Mouse (Mus musculus) hindbrain, embryonic 15.5 days (tissue): ENCODE results near the gene Smyd3. TPM values are rescaled to one million over a fixed set of nuclear protein-coding genes. Genes with fewer than 3 reads are reported as not detected.
A peak's percentile ranks its signal among the peaks of the same experiment; 100 is the strongest.

Experiments used
- ATAC-seq: fragments of 200-750 bp; cut with Nextera tagmentation; 2 replicates; pipeline ENCODE4 v1.8.0; 2017; ENCODE audit warnings: low read depth, moderate number of reproducible peaks, moderate TSS enrichment; ENCODE audit not compliant: low FRiP score
- H3K27ac ChIP-seq: fragments of 300-500 bp; sonication (generic); replicated peaks from 2 replicates; pipeline ENCODE4 v1.5.1; 2015; ENCODE audit warnings: mild to moderate bottlenecking, inconsistent platforms
- H3K27me3 ChIP-seq: fragments of 300-500 bp; sonication (generic); 2 replicates; pipeline ENCODE4 v1.6.1; 2015; ENCODE audit warnings: control low read depth, inconsistent platforms
- H3K36me3 ChIP-seq: fragments of 300-500 bp; sonication (generic); 2 replicates; pipeline ENCODE4 v1.6.1; 2015; ENCODE audit warnings: control low read depth, inconsistent platforms
- H3K4me1 ChIP-seq: fragments of 300-500 bp; sonication (generic); replicated peaks from 2 replicates; pipeline ENCODE4 v1.6.1; 2015; ENCODE audit warnings: control low read depth, inconsistent platforms
- H3K4me2 ChIP-seq: fragments of 300-500 bp; sonication (generic); 2 replicates; pipeline ENCODE4 v1.6.1; 2015; ENCODE audit warnings: moderate library complexity, mild to moderate bottlenecking, inconsistent platforms
- H3K4me3 ChIP-seq: fragments of 300-500 bp; sonication (generic); 2 replicates; pipeline ENCODE4 v1.5.1; 2015; ENCODE audit warnings: mild to moderate bottlenecking, inconsistent platforms
- H3K9ac ChIP-seq: fragments of 300-500 bp; sonication (generic); 2 replicates; pipeline ENCODE4 v1.6.1; 2015; ENCODE audit warnings: inconsistent platforms
- H3K9me3 ChIP-seq: fragments of 300-500 bp; sonication (generic); 2 replicates; pipeline ENCODE4 v1.6.1; 2016; ENCODE audit warnings: control low read depth, inconsistent platforms
- WGBS: fragments of 180-500 bp; shearing (Covaris S2); methylation state at CpG from one replicate; pipeline ENCODE4 v1.1.7; 2015; 5-methylcytosine and 5-hydroxymethylcytosine counted together
- polyA plus RNA-seq: library from polyadenylated mRNA; unstranded; fragments of >200 nt; fragmentation: Nextera tagmentation; extraction: Ambion mirVana; gene quantifications from 2 replicates; pipeline ENCODE4 v1.2.1, GENCODE M21; 2015

Gene Smyd3
- polyA plus RNA-seq = 25.5 and 26.0 TPM in 2 replicates

DNA sequence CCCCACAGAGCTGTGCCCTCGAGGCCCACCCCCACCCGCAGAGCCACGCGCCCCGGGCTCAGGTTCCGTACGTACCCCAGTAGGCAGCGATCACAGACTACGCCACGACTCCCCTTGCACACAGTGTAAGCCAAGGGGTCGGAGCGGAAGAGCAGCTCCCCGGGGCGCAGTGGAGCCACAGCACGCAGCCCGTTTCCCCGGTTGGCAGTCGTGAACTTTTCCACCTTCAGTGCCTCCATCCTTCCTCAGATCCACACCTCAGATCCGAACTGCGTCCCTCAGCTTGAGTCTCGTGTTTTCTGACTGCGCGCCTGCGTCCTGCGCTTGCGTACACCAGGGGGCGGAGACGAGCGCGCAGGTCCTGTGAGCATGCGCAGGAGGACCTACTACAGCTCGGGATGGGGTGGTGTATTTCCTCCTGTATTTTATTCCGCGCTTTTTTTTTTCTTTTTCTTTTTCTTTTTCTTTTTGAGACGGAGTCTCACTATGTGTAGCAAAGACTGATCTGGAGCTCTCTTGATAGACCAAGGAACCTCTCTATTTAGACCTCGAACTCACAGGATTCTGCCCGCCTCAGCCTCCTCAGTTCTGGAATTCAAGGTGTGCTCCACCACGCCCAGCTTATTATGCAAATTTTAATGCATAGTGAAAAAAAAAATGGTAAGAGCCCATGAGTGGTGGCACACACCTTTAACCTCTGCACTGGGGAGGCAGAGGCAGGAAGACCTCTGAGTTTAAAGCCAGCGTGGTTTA is at the start of gene Smyd3:
Smyd3 (minus strand) TSS at position 329 of the 753 bp plus-strand sequence.
- peak; percentile 86 for ATAC-seq
- no peaks in the 10 kb centered on the region for H3K27me3 ChIP-seq
- H3K9me3 ChIP-seq = no peaks in the 10 kb centered on the region
- no peaks in the 10 kb centered on the region for H3K36me3 ChIP-seq
- H3K9ac ChIP-seq = peak within 1 kb of the TSS; percentile 62
- H3K4me1 ChIP-seq = peaks cover 12% of the 10 kb centered on the region
- peak within 1 kb of the TSS; percentile 97 for H3K4me2 ChIP-seq
- H3K27ac ChIP-seq = 0 out of 2 replicates have a peak within 1 kb of the TSS, but pooled peaks have one; percentile 36
- H3K4me3 ChIP-seq = peak within 1 kb of the TSS; percentile 91
- 6% methylated on average over 39 of the region's 39 CpGs for WGBS

DNA sequence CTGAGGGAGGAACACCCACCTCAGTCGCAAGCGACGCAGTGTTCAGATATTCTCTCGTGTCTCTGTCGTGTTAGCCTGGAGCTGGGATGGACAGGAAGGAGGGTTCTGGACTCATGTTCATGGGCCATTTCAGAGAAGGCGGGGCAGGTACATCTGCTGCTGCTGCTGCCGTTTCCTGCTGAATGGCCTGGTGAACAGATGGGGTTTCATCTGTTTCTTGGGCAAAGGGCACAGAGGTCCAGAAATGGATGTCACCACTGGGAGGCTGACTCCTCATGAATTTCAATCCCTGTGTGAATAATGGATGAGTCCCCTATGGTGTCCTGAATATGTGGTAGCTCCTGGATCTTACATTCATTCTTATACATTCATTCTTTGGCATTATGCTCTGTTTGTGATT is 49.7 kb upstream of the Smyd3 start:
- H3K4me3 ChIP-seq = no peak overlapping the region
- no peak overlapping the region for H3K9ac ChIP-seq
- no peak for ATAC-seq
- H3K27me3 ChIP-seq = no peaks in the 10 kb centered on the region
- 34% methylated on average over 7 of the region's 7 CpGs for WGBS
- H3K9me3 ChIP-seq = no peaks in the 10 kb centered on the region
- H3K4me2 ChIP-seq = no peak overlapping the region
- H3K27ac ChIP-seq = no peak overlapping the region
- H3K36me3 ChIP-seq = no peaks in the 10 kb centered on the region
- H3K4me1 ChIP-seq = peaks cover 6% of the 10 kb centered on the region; the same call in 1 of the 2 replicates

DNA sequence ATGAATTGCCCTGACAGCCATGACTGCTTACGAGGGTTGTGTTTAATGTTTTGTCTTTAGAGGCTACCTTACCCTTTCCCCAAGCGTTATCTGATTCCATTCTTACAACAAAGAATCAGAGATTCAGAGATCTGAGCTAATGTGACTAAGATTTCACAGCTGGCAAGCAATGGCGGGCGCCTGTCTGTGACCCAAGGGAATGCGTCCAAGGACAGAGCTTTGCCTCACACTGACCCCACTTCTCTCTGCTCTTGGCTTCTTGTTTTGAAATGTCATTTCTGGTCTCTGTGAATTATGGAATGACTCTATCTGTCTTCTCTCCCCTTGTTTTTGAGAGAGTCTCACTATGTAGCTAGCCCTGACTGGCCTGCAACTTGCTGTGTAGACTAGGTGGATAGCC is 46.1 kb upstream of the Smyd3 start:
- H3K9me3 ChIP-seq = no peaks in the 10 kb centered on the region
- 87% methylated on average over 5 of the region's 5 CpGs for WGBS
- H3K27me3 ChIP-seq = no peaks in the 10 kb centered on the region
- no peak overlapping the region for H3K9ac ChIP-seq
- H3K36me3 ChIP-seq = no peaks in the 10 kb centered on the region
- H3K4me2 ChIP-seq = no peak overlapping the region
- no peak overlapping the region for H3K27ac ChIP-seq
- H3K4me3 ChIP-seq = no peak overlapping the region
- peaks cover 6% of the 10 kb centered on the region; the same call in 1 of the 2 replicates for H3K4me1 ChIP-seq
- no peak for ATAC-seq

DNA sequence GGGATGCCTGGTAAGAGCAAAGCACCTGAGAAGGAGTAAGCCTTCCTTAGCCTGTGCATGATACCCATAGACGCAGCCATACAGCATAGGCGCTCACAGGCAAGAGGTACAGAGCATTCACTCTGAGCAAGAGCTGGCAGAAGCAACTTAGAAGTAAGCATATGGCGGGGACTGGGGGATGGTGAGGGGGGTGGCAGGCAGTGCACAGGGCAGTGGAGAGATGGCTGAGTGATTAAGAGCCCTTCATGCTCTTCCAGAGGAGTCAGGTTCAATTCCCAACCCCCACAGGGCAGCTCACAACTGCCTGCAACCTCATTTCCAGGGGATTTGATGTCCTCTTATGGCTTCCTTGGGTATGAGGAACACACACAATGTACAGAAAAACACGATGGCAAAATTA is 45.4 kb upstream of the Smyd3 start:
- no peak for ATAC-seq
- no peaks in the 10 kb centered on the region for H3K27me3 ChIP-seq
- H3K4me3 ChIP-seq = no peak overlapping the region
- no peak overlapping the region for H3K27ac ChIP-seq
- no peak overlapping the region for H3K4me2 ChIP-seq
- no peak overlapping the region for H3K9ac ChIP-seq
- H3K9me3 ChIP-seq = no peaks in the 10 kb centered on the region
- 82% methylated on average over 4 of the region's 4 CpGs for WGBS
- H3K36me3 ChIP-seq = no peaks in the 10 kb centered on the region
- H3K4me1 ChIP-seq = peaks cover 6% of the 10 kb centered on the region; the same call in 1 of the 2 replicates

DNA sequence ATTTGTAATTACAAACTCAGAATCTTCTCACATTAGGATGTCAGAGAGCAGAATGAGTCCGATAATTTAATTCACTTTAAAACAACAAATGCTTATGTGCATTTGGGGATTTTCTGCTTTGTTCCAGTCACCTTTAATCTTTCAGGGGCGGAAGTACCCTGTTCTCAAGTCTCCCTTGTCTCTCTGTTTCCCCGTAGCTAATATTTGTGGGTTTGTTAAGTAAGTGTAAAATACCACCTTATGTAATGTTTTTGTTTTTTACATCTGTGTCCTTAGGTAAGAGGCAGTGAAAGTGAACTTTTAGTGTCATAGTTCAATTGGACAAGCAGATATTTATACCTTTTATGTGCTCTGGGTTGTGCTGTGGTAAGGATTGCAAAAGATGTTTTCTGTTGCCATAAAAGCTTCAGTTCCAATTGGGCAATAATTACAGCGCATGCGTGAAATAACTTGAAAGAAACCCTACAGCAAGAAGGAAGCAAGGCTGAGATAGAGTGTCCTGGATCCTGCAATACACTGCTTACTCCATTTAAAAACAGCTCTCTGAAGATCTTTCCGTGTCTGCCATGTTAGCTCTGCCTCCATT is 43.1 kb upstream of the Smyd3 start:
- Histone ChIP-seq H3K4me1 (no peaks in the 10 kb centered on the region), H3K9me3 (no peaks in the 10 kb centered on the region), H3K4me2 (no peak overlapping the region), H3K4me3 (no peak overlapping the region), H3K27ac (no peak overlapping the region), H3K27me3 (no peaks in the 10 kb centered on the region), H3K9ac (no peak overlapping the region), H3K36me3 (no peaks in the 10 kb centered on the region)
- no peak for ATAC-seq
- 94% methylated on average over 6 of the region's 6 CpGs for WGBS

DNA sequence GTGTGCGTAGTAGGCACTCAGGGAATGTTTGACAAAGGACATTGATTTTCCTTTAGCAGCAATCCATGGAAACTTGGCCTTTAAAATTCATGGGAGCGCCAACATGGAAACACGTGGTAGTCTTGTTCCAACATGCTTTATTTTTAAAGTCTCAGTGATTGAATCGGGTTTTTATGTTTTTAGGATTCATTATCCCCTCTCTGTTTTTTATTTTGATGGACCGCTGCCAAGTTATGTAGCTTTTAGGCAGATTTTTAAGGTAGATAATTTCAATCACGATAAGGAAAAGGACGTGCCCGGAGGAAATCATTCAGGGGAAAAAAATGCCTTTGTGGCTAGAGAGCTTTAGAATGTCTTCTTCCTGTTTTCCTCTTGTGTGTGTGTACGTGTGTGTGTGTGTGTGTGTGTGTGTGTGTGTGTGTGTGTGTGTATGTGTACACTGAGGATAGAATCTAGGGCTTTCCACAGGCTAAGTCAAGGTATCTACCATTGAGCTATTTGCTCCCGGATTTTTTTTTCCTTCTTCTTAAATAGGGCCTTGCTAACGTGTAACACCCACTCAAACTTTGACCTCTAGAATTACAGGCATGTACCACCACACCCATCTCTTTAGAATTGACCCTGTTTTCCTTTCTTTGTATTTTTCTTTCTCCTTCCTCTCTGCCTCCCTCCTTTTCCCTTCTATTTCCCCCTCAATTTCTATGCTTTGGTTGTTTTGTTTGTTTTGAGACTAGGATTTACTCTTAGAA is 41.8 kb upstream of the Smyd3 start:
- ATAC-seq = no peak
- H3K4me2 ChIP-seq = no peak overlapping the region
- H3K4me1 ChIP-seq = no peaks in the 10 kb centered on the region
- H3K9ac ChIP-seq = no peak overlapping the region
- 82% methylated on average over 11 of the region's 11 CpGs for WGBS
- no peaks in the 10 kb centered on the region for H3K36me3 ChIP-seq
- H3K27me3 ChIP-seq = no peaks in the 10 kb centered on the region
- no peak overlapping the region for H3K4me3 ChIP-seq
- no peak overlapping the region for H3K27ac ChIP-seq
- no peaks in the 10 kb centered on the region for H3K9me3 ChIP-seq

DNA sequence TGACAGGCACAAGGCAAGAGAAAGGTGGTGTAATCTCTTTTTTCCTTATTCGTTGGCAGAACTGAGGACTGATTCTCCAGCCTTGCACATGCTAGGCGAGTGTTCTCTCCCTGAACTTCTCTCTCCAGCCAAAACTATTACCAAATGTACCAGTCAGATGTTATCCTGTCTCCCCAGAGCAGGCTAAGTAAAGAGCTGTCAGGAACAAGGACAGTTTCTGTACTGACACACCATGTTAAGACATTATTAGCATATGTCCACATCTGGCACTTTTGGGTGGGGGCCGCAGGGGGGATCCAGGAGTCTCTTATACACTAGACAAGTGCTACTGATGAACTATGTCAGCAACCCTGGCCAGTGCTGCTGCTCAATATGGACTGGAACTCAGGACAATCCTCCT is 39.1 kb upstream of the Smyd3 start:
- Histone ChIP-seq H3K9ac (no peak overlapping the region), H3K4me3 (no peak overlapping the region), H3K9me3 (no peaks in the 10 kb centered on the region), H3K27ac (no peak overlapping the region), H3K27me3 (no peaks in the 10 kb centered on the region), H3K4me2 (no peak overlapping the region), H3K36me3 (no peaks in the 10 kb centered on the region), H3K4me1 (peaks cover 10% of the 10 kb centered on the region)
- 95% methylated on average over 3 of the region's 3 CpGs for WGBS
- ATAC-seq = no peak

DNA sequence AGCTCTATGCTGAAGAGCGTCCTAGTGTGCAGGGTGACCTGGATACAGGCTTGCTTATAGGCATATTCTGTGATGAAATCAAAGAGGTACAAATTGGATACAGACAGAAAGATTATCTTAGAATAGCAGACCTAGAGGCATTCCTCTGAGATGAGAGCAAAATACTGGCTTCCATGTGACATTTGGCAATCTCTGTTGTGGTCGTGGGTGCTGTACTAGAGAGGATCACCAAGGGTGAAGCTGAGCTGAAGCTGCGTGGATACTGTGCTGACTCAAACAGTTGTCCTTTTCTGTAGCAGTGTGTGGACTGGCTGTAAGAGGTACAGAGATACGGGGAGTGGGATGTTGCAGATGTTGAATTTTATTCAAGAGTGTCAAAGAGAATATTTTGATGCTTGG is 36.1 kb upstream of the Smyd3 start:
- Histone ChIP-seq H3K36me3 (no peaks in the 10 kb centered on the region), H3K27ac (no peak overlapping the region), H3K9ac (no peak overlapping the region), H3K4me2 (no peak overlapping the region), H3K4me3 (no peak overlapping the region), H3K9me3 (no peaks in the 10 kb centered on the region), H3K4me1 (peaks cover 15% of the 10 kb centered on the region), H3K27me3 (no peaks in the 10 kb centered on the region)
- 83% methylated on average over 4 of the region's 4 CpGs for WGBS
- ATAC-seq = no peak

DNA sequence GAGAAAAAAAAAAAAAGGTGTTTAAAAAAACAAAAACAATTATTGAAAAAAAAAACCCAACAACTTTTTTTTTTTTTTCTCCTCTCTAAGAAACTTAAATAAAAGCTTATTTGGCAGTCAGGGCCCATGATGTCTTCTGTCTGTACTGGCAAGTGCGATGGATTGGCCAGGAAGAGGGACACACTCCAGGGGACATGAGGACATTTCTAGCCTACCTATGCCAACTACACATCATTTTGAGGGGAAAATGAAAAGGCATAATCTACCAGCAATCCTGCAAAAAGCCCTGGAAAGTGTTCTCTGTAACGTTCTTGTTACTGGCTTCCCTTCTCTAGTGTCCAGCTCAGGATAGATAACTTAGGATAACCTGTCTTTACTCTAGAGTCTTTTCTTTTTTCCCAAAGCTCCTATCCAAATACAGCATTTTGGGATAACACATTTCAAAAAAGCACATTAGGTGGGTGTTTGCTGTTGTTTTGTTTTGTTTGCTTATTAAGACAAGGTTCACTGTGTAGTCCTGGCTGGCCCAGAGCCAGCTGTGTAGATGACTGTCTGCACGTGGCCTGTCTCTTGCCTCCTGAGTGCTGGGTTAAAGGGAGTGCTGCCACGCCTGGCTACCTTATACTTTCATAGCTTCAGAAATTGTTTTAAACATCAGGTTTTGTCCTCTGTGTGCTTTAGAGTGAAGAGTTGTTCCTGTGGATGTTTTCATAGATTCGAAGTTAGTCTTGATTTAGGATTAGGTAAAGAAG is 35.5 kb upstream of the Smyd3 start:
- 69% methylated on average over 5 of the region's 5 CpGs for WGBS
- Histone ChIP-seq H3K9me3 (no peaks in the 10 kb centered on the region), H3K4me2 (no peak overlapping the region), H3K27me3 (no peaks in the 10 kb centered on the region), H3K27ac (no peak overlapping the region), H3K36me3 (no peaks in the 10 kb centered on the region), H3K9ac (no peak overlapping the region), H3K4me1 (peaks cover 17% of the 10 kb centered on the region), H3K4me3 (no peak overlapping the region)
- ATAC-seq = no peak

DNA sequence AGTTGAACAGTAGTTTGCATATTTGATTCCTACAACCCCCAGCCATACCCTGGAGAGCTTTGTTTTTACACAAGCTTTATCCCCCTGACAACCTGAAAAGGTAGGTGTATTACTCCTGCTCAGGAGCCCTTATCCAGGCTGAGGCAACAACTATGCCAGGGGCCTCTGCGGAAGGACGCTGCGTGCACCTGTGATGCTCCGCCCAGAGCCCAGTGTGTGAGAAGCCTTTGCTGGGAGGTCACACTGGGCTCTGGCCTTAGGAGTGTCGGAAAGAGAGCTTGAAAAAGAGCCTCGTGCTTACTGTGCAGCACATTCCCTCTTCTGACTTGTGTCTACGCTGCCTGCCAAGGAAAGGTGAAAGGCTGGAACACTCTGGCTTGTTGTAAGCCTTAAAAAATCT is 34.9 kb upstream of the Smyd3 start:
- H3K9ac ChIP-seq = no peak overlapping the region
- no peak overlapping the region for H3K4me3 ChIP-seq
- peaks cover 23% of the 10 kb centered on the region for H3K4me1 ChIP-seq
- no peak overlapping the region for H3K4me2 ChIP-seq
- 43% methylated on average over 7 of the region's 7 CpGs for WGBS
- no peak for ATAC-seq
- no peak overlapping the region for H3K27ac ChIP-seq
- no peaks in the 10 kb centered on the region for H3K36me3 ChIP-seq
- H3K9me3 ChIP-seq = no peaks in the 10 kb centered on the region
- H3K27me3 ChIP-seq = no peaks in the 10 kb centered on the region

DNA sequence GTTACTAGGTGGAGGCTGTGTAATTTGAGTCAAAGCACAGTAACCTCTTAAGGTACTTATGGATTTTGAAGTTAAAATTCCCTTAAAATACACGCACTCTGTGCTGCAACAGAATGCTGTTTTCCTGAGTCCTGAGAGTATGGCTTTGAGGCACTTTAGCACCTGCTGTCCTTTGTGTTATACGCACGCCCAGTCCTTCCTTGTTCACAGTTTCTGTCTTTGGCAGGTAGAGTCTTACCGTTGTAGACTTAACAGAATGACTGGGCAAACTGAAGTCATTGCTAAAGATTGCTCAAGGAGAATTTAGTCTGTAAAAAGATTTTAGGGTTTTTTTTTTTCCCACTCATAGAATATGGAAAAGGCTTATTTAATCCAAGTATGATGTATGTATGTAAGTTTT is 34.1 kb upstream of the Smyd3 start:
- Histone ChIP-seq H3K4me1 (peaks cover 30% of the 10 kb centered on the region), H3K27ac (no peak overlapping the region), H3K9me3 (no peaks in the 10 kb centered on the region), H3K9ac (no peak overlapping the region), H3K4me2 (no peak overlapping the region), H3K36me3 (no peaks in the 10 kb centered on the region), H3K27me3 (no peaks in the 10 kb centered on the region), H3K4me3 (no peak overlapping the region)
- WGBS = 89% methylated on average over 4 of the region's 4 CpGs
- no peak for ATAC-seq

DNA sequence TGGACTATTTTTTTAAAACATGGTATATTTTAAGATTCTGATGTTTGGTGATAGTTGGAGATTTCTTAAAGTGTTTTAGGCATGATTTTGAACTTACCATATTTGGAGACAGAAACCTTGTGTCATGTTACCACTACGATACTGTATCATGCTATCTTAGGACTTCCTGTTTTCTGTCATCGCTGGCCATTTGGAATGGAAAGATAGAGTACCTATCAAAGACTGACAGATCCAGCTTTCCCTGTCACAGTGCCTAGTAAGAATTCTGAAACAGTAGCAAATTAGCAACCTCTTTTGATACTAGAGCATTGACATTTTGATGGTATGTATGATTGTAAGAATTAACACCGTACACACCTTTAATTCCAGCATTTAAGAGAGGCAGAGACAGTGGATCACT is 33.5 kb upstream of the Smyd3 start:
- H3K27me3 ChIP-seq = no peaks in the 10 kb centered on the region
- no peak overlapping the region for H3K27ac ChIP-seq
- H3K9me3 ChIP-seq = no peaks in the 10 kb centered on the region
- no peak overlapping the region for H3K9ac ChIP-seq
- H3K36me3 ChIP-seq = no peaks in the 10 kb centered on the region
- ATAC-seq = no peak
- WGBS = 91% methylated on average over 3 of the region's 3 CpGs
- H3K4me3 ChIP-seq = no peak overlapping the region
- H3K4me2 ChIP-seq = no peak overlapping the region
- H3K4me1 ChIP-seq = peaks cover 30% of the 10 kb centered on the region
